7 mouse cellular contexts compared by ENCODE assay signal in genomic region chr9:35115299-35115698, GRCm38 (mm10). TPM values are rescaled to one million over a fixed set of nuclear protein-coding genes. Genes with fewer than 3 reads are reported as not detected.
A peak's percentile ranks its signal among the peaks of the same experiment; 100 is the strongest.
DNase-seq lines count a peak whose midpoint lies in the region; ATAC-seq and TF ChIP-seq lines count a peak whose summit lies in the region.

No protein-coding gene starts in this region.

- no peak for TF ChIP-seq CTCF in intestine, postnatal 0 days (IDR thresholded peaks at IDR 0.05; ENCODE audit: low read depth)

- no peak for ATAC-seq in lung, embryonic 15.5 days (ENCODE audit: borderline replicate concordance, extremely low read depth, low FRiP score, low TSS enrichment)
- ATAC-seq in forebrain, embryonic 13.5 days = no peak
- ATAC-seq in intestine, postnatal 0 days = no peak
- no peak for ATAC-seq in neural tube, embryonic 15.5 days (ENCODE audit: low FRiP score)
- ATAC-seq in CD4-positive, CD25-positive, alpha-beta regulatory T cell, adult 4 months = no peak

- no peaks in the 10 kb centered on the region for H3K27me3 ChIP-seq in lung, embryonic 15.5 days
- no peaks in the 10 kb centered on the region for H3K27me3 ChIP-seq in forebrain, embryonic 13.5 days
- no peaks in the 10 kb centered on the region for H3K27me3 ChIP-seq in intestine, postnatal 0 days (replicated peaks; ENCODE audit: control insufficient read depth, insufficient read depth, low read length)
- no peaks in the 10 kb centered on the region for H3K27me3 ChIP-seq in neural tube, embryonic 15.5 days (replicated peaks)

- peak overlapping the region; percentile 74 for H3K4me3 ChIP-seq in lung, embryonic 15.5 days
- H3K4me3 ChIP-seq in forebrain, embryonic 13.5 days = peak overlapping the region; percentile 64; the same call in 1 of the 2 replicates
- peak overlapping the region; percentile 78 for H3K4me3 ChIP-seq in intestine, postnatal 0 days (ENCODE audit: low read depth, low read length)
- 0 out of 2 replicates have a peak overlapping the region, but pooled peaks have one; percentile 69 for H3K4me3 ChIP-seq in neural tube, embryonic 15.5 days (replicated peaks)

- H3K9ac ChIP-seq in lung, embryonic 15.5 days = peak overlapping the region; percentile 86; the same call in 1 of the 2 replicates
- no peak overlapping the region for H3K9ac ChIP-seq in forebrain, embryonic 13.5 days
- no peak overlapping the region for H3K9ac ChIP-seq in intestine, postnatal 0 days (ENCODE audit: low read depth, low read length)
- H3K9ac ChIP-seq in neural tube, embryonic 15.5 days (replicated peaks) = no peak overlapping the region

- H3K4me2 ChIP-seq in lung, embryonic 15.5 days = peak overlapping the region; percentile 83
- peak overlapping the region; percentile 87; the same call in 1 of the 2 replicates for H3K4me2 ChIP-seq in forebrain, embryonic 13.5 days
- peak overlapping the region; percentile 94 for H3K4me2 ChIP-seq in intestine, postnatal 0 days (replicated peaks; ENCODE audit: low read depth)
- H3K4me2 ChIP-seq in neural tube, embryonic 15.5 days = peak overlapping the region; percentile 69

- H3K4me1 ChIP-seq in lung, embryonic 15.5 days = peaks cover 51% of the 10 kb centered on the region
- peaks cover 34% of the 10 kb centered on the region for H3K4me1 ChIP-seq in forebrain, embryonic 13.5 days
- peaks cover 5% of the 10 kb centered on the region for H3K4me1 ChIP-seq in intestine, postnatal 0 days (replicated peaks; ENCODE audit: control insufficient read depth, insufficient read depth, low read length)
- H3K4me1 ChIP-seq in neural tube, embryonic 15.5 days = peaks cover 35% of the 10 kb centered on the region

- no peaks in the 10 kb centered on the region for H3K9me3 ChIP-seq in lung, embryonic 15.5 days
- no peaks in the 10 kb centered on the region for H3K9me3 ChIP-seq in forebrain, embryonic 13.5 days (replicated peaks)
- H3K9me3 ChIP-seq in intestine, postnatal 0 days (ENCODE audit: control insufficient read depth) = no peaks in the 10 kb centered on the region
- H3K9me3 ChIP-seq in neural tube, embryonic 15.5 days (replicated peaks) = no peaks in the 10 kb centered on the region

- H3K36me3 ChIP-seq in lung, embryonic 15.5 days = no peaks in the 10 kb centered on the region
- H3K36me3 ChIP-seq in forebrain, embryonic 13.5 days (ENCODE audit: poor library complexity, severe bottlenecking) = no peaks in the 10 kb centered on the region
- peaks cover 8% of the 10 kb centered on the region; the same call in 1 of the 2 replicates for H3K36me3 ChIP-seq in intestine, postnatal 0 days (ENCODE audit: control insufficient read depth, insufficient read depth)
- H3K36me3 ChIP-seq in neural tube, embryonic 15.5 days = no peaks in the 10 kb centered on the region

- DNase-seq in lung, postnatal 10 days = no peak
- DNase-seq in adrenal gland, adult 8-10 months = no peak

- WGBS in lung, embryonic 15.5 days = 42% methylated on average over 3 of the region's 4 CpGs
- WGBS in forebrain, embryonic 13.5 days = 67% methylated on average over 3 of the region's 4 CpGs
- 60% methylated on average over 3 of the region's 4 CpGs for WGBS in intestine, postnatal 0 days
- 51% methylated on average over 3 of the region's 4 CpGs for WGBS in neural tube, embryonic 15.5 days

- no peak overlapping the region for H3K27ac ChIP-seq in lung, embryonic 15.5 days
- no peak overlapping the region for H3K27ac ChIP-seq in forebrain, embryonic 13.5 days
- H3K27ac ChIP-seq in intestine, postnatal 0 days (ENCODE audit: low read depth, low read length) = no peak overlapping the region
- no peak overlapping the region for H3K27ac ChIP-seq in neural tube, embryonic 15.5 days (replicated peaks)

RNA-seq across cellular contexts. Expression of gene St3gal4, which starts 3.8 kb away (rescaled TPM):
- 36.4 and 37.4 TPM in 2 replicates for polyA plus RNA-seq in lung, embryonic 15.5 days (2015; fragmentation: Nextera tagmentation; extraction: Ambion mirVana)
- polyA plus RNA-seq in forebrain, embryonic 13.5 days (2015; fragmentation: Nextera tagmentation; extraction: Ambion mirVana) = 10.3 and 10.8 TPM in 2 replicates
- 242 and 257 TPM in 2 replicates for polyA plus RNA-seq in intestine, postnatal 0 days (2015; fragmentation: Nextera tagmentation; extraction: Ambion mirVana)
- 11.4 and 15.6 TPM in 2 replicates for polyA plus RNA-seq in neural tube, embryonic 15.5 days (2015; fragmentation: Nextera tagmentation; extraction: Ambion mirVana)
- total RNA-seq in adrenal gland, adult 8-10 months (2022) = 10 to 100 TPM; 32.8 to 55.5 (median 44.3) TPM
- 10 to 100 TPM; 16.8 to 22.5 TPM for polyA plus RNA-seq in CD4-positive, CD25-positive, alpha-beta regulatory T cell, adult 4 months (2017; shearing (Covaris generic))
